Mouse (Mus musculus) adrenal gland, postnatal 10 days (tissue): Measurements from ENCODE around the gene Olfr1392. TPM values are rescaled to one million over a fixed set of nuclear protein-coding genes. Genes with fewer than 3 reads are reported as not detected.
"Not testable (repeated sequence)": the region's sequence is repeated elsewhere in the genome, so short reads cannot be mapped to it uniquely, and the experiment has no call there.

ENCODE experiments used
- DNase-seq: peaks from one replicate; pipeline ENCODE4 v3.0.0; 2021; ENCODE audit warnings: mixed read lengths
- total RNA-seq, 2 experiments: library from RNA; stranded (reverse); gene quantifications; 2 replicates each; pipeline ENCODE4 v1.2.3; 2021

Gene Olfr1392
- total RNA-seq, 2 experiments from 2014 or later: not detected

GRCm38 (mm10) chr11:49252048-49252447 lies 33.0 kb upstream of the Olfr1392 start:
- no peak for DNase-seq

GRCm38 (mm10) chr11:49253035-49253434 lies 32.0 kb upstream of the Olfr1392 start:
- DNase-seq: no peak

GRCm38 (mm10) chr11:49259296-49259695 lies 25.8 kb upstream of the Olfr1392 start:
- DNase-seq: no peak

- DNase-seq: no peak
These were observed 25.3 kb upstream of the Olfr1392 start for GRCm38 (mm10) chr11:49259829-49260228.

GRCm38 (mm10) chr11:49260598-49261312 lies 24.3 kb upstream of the Olfr1392 start:
- DNase-seq: peak; percentile 90

- DNase-seq: no peak
These were observed 23.7 kb upstream of the Olfr1392 start for GRCm38 (mm10) chr11:49261313-49261855.

- no peak for DNase-seq
These were observed 22.8 kb upstream of the Olfr1392 start for GRCm38 (mm10) chr11:49262286-49262685.

GRCm38 (mm10) chr11:49263149-49263548 lies 21.9 kb upstream of the Olfr1392 start:
- no peak for DNase-seq

GRCm38 (mm10) chr11:49264081-49264480 lies 21.0 kb upstream of the Olfr1392 start:
- no peak for DNase-seq

- no peak for DNase-seq
These were observed 20.5 kb upstream of the Olfr1392 start for GRCm38 (mm10) chr11:49264622-49265021.

- no peak for DNase-seq
These were observed 20.0 kb upstream of the Olfr1392 start for GRCm38 (mm10) chr11:49265101-49265500.

GRCm38 (mm10) chr11:49266671-49267070 lies 18.4 kb upstream of the Olfr1392 start:
- DNase-seq: no peak

GRCm38 (mm10) chr11:49267316-49267715 lies 17.8 kb upstream of the Olfr1392 start:
- DNase-seq: no peak

GRCm38 (mm10) chr11:49267970-49268579 lies 17.0 kb upstream of the Olfr1392 start:
- no peak for DNase-seq

GRCm38 (mm10) chr11:49269761-49270160 lies 15.3 kb upstream of the Olfr1392 start:
- no peak for DNase-seq

- no peak for DNase-seq
These were observed 14.7 kb upstream of the Olfr1392 start for GRCm38 (mm10) chr11:49270368-49270767.

GRCm38 (mm10) chr11:49271334-49271733 lies 13.7 kb upstream of the Olfr1392 start:
- DNase-seq: peak; percentile 51

GRCm38 (mm10) chr11:49273834-49274519 lies 11.1 kb upstream of the Olfr1392 start:
- no peak for DNase-seq

- DNase-seq: no peak
These were observed 6.9 kb upstream of the Olfr1392 start, which contains the start of gene Olfr1393 for GRCm38 (mm10) chr11:49278222-49278621. Olfr1393 (plus strand) TSS chr11:49278304.

- no peak for DNase-seq
These were observed 2.2 kb downstream of the Olfr1392 start for GRCm38 (mm10) chr11:49287251-49287650.

GRCm38 (mm10) chr11:49292777-49293176 lies 7.7 kb downstream of the Olfr1392 start:
- DNase-seq: no peak

- no peak for DNase-seq
These were observed 19.4 kb downstream of the Olfr1392 start, which contains the start of gene Olfr10 for GRCm38 (mm10) chr11:49304441-49304840. Olfr10 (plus strand) TSS chr11:49304741.

GRCm38 (mm10) chr11:49308547-49308946 lies 23.5 kb downstream of the Olfr1392 start:
- not testable (repeated sequence) for DNase-seq
